Mouse (Mus musculus): ENCODE data around the gene Dop1a. TPM values are rescaled to one million over a fixed set of nuclear protein-coding genes. Genes with fewer than 3 reads are reported as not detected.

Dop1a gene
- polyA plus RNA-seq, 1 experiment from 2014 or later, result 9.9 TPM

DNA sequence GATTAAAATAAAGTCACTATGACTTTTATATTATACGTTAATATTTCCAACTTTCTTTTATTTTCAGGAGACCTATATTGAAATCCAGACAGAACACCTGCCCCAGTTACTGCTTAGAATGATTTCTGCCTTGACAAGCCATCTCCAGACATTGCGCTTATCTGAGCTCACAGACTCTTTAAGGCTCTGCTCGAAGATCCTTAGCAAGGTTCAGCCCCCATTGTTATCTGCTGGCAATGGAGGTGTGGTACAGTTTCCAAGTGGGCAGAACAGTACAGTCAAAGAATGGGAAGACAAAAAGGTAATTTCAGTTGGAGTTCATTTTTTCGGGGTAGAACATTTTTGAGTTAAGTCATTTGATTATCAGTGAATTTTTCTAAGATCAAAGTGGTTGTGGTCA is 40.5 kb downstream of the Dop1a start:
- Histone ChIP-seq H3K9me3 (replicated peaks) (no peaks in the 10 kb centered on the region), H3K27ac (no peak overlapping the region), H3K36me3 (peaks cover 7% of the 10 kb centered on the region), H3K9ac (no peak overlapping the region), H3K27me3 (no peaks in the 10 kb centered on the region), H3K4me2 (no peak overlapping the region), H3K4me1 (replicated peaks) (no peaks in the 10 kb centered on the region), H3K4me3 (no peak overlapping the region)
- ATAC-seq (replicated peaks; ENCODE audit: insufficient number of reproducible peaks, insufficient read depth, low FRiP score, low read depth), result no peak
- 80% methylated on average over 4 of the region's 4 CpGs for WGBS

DNA sequence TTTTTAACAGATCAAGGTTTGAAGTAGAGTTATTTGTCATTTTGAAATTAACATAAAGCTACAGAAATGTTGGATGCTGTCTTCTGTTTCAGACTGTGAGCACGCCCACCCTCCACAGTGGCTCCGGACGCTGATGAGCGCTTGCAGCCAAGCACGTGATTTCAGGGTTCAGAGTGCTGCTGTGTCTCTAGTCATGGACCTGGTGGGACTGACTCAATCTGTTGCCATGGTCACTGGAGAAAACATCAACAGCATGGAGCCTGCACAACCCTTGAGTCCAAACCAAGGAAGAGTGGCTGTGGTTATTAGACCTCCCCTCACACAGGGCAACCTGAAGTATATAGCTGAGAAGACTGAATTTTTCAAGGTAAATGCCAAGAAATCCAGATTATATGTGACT is 46.8 kb downstream of the Dop1a start:
- 72% methylated on average over 5 of the region's 5 CpGs for WGBS
- H3K4me2 ChIP-seq, result no peak overlapping the region

DNA sequence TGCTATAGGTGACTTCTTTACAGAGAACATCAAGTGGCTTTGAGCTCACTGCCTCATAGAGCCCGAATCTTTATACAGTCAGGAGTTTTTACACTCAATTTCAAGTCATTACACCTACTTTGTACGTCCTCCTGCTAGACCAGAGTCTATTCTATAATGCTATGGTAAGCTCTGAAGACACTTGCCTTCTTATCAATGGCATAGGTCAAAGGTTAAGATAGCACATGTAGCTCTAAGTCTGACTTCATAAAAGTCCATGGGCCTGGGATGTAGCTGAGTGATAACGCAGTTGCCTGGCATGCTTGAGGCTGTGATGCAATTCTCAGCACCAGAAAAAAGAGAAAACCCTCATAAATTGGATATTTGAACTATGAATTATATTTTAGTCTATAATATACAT is 47.4 kb downstream of the Dop1a start:
- no peak for ATAC-seq (replicated peaks; ENCODE audit: insufficient number of reproducible peaks, insufficient read depth, low FRiP score, low read depth)
- H3K4me1 ChIP-seq (replicated peaks), result no peaks in the 10 kb centered on the region
- H3K9ac ChIP-seq, result no peak overlapping the region
- H3K27ac ChIP-seq, result no peak overlapping the region
- 63% methylated on average over 3 of the region's 3 CpGs for WGBS
- H3K27me3 ChIP-seq, result no peaks in the 10 kb centered on the region
- H3K4me2 ChIP-seq, result no peak overlapping the region
- H3K4me3 ChIP-seq, result no peak overlapping the region
- no peaks in the 10 kb centered on the region for H3K9me3 ChIP-seq (replicated peaks)
- peaks cover 32% of the 10 kb centered on the region for H3K36me3 ChIP-seq

More for the DNA sequence above, 46.8 kb downstream of the Dop1a start:
- no peak for ATAC-seq (replicated peaks; ENCODE audit: insufficient number of reproducible peaks, insufficient read depth, low FRiP score, low read depth)
- H3K4me3 ChIP-seq, result no peak overlapping the region
- H3K36me3 ChIP-seq, result peaks cover 32% of the 10 kb centered on the region
- no peaks in the 10 kb centered on the region for H3K4me1 ChIP-seq (replicated peaks)
- no peaks in the 10 kb centered on the region for H3K27me3 ChIP-seq
- no peaks in the 10 kb centered on the region for H3K9me3 ChIP-seq (replicated peaks)
- no peak overlapping the region for H3K27ac ChIP-seq
- no peak overlapping the region for H3K9ac ChIP-seq

DNA sequence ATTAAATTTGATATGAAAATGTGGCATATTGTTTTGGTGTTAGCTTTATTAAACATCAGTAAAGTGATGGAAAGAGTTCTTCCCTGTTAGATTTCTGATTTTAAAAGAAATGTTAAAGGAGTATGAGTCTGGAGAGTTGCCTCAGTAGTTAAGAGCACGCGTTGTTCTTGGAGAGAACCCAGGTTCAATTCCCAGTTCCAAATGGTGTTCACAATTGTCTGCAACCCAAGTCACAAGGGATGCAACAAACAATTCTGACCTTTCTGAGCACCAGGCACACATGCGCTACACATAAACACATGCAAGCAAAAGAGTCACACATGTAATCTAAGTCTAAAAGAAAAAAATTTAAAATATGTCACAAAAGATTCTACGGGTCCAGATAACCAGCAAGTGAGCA is 47.8 kb downstream of the Dop1a start:
- Histone ChIP-seq H3K36me3 (peaks cover 33% of the 10 kb centered on the region), H3K9me3 (replicated peaks) (no peaks in the 10 kb centered on the region)
- 91% methylated on average over 4 of the region's 4 CpGs for WGBS

DNA sequence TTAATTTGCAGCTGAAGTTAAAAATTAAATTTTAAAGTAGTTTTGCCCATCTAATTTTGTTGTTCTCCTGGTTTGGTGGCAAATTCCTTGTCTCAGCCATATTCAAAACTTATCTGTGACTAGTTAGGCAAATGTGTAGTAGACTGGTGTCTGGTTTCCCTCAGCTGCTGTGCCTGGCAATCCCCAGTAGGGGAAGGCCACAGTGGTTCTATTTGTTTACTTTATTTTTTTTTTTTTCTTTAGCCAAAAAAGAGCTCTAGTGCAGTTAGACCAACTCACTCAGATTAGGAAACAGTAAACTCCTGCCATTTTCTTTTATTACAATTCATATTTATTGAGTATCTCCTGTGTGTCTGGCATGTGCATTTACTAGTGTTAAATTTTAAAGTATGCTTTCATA is 55.4 kb downstream of the Dop1a start:
- Histone ChIP-seq H3K9ac (no peak overlapping the region), H3K4me2 (no peak overlapping the region), H3K27ac (no peak overlapping the region), H3K9me3 (replicated peaks) (no peaks in the 10 kb centered on the region), H3K27me3 (no peaks in the 10 kb centered on the region), H3K4me3 (no peak overlapping the region), H3K4me1 (replicated peaks) (0 out of 2 replicates have a peak, but pooled peaks cover 3% of the 10 kb centered on the region), H3K36me3 (peaks cover 20% of the 10 kb centered on the region)
- no peak for ATAC-seq (replicated peaks; ENCODE audit: insufficient number of reproducible peaks, insufficient read depth, low FRiP score, low read depth)

More for the DNA sequence above, 47.8 kb downstream of the Dop1a start:
- Histone ChIP-seq H3K27ac (no peak overlapping the region), H3K27me3 (no peaks in the 10 kb centered on the region), H3K4me1 (replicated peaks) (no peaks in the 10 kb centered on the region), H3K4me2 (no peak overlapping the region), H3K9ac (no peak overlapping the region), H3K4me3 (no peak overlapping the region)
- ATAC-seq (replicated peaks; ENCODE audit: insufficient number of reproducible peaks, insufficient read depth, low FRiP score, low read depth), result no peak

DNA sequence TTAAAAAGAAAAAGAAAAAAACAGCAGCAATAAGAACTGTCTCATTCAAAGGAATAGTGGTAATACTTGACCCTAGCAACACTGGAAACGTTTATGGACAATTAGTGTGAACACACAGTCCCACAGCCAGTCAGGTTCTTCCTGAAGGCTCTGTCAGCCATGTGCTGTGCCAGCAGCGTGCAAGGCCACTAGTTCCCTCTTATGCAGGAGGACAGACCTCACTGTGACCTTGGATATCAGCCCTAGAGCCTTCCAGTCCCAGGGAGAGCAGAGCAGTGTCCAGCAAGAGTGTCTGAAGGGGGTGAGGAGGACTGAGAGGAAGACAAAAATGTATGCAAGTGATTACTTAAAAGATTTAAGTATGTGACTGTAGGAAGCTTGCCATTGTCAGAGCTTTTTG is 58.6 kb downstream of the Dop1a start:
- Histone ChIP-seq H3K27ac (no peak overlapping the region), H3K9me3 (replicated peaks) (no peaks in the 10 kb centered on the region), H3K36me3 (peaks cover 9% of the 10 kb centered on the region), H3K9ac (no peak overlapping the region), H3K27me3 (no peaks in the 10 kb centered on the region), H3K4me2 (no peak overlapping the region), H3K4me1 (replicated peaks) (0 out of 2 replicates have a peak, but pooled peaks cover 3% of the 10 kb centered on the region), H3K4me3 (no peak overlapping the region)
- 34% methylated on average over 2 of the region's 2 CpGs for WGBS
- no peak for ATAC-seq (replicated peaks; ENCODE audit: insufficient number of reproducible peaks, insufficient read depth, low FRiP score, low read depth)

DNA sequence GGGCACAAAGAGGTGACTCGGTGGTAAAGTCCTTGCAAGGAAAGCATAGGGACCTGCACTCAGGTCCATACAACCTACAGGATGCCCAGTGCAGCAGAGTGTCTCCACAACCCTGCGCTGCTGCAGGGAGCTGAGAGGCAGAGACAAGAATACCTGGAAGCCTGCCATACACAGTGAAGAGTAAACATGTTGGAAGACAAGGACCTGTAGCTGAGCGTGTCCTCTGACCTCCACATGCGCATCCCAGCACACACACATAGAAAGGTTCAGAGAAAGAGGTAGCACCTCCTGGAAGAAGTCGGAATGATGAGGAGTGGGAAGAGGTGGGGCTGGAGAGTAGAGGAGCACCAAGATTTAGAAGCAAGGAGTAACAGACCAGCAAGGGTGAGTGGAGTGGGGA is 67.1 kb downstream of the Dop1a start:
- H3K9ac ChIP-seq, result no peak overlapping the region
- H3K36me3 ChIP-seq, result peaks cover 16% of the 10 kb centered on the region; the same call in 1 of the 2 replicates
- no peak for ATAC-seq (replicated peaks; ENCODE audit: insufficient number of reproducible peaks, insufficient read depth, low FRiP score, low read depth)
- no peaks in the 10 kb centered on the region for H3K4me1 ChIP-seq (replicated peaks)
- H3K4me3 ChIP-seq, result no peak overlapping the region
- H3K27ac ChIP-seq, result no peak overlapping the region
- no peak overlapping the region for H3K4me2 ChIP-seq
- no peaks in the 10 kb centered on the region for H3K9me3 ChIP-seq (replicated peaks)
- WGBS, result 79% methylated on average over 5 of the region's 5 CpGs
- H3K27me3 ChIP-seq, result no peaks in the 10 kb centered on the region

DNA sequence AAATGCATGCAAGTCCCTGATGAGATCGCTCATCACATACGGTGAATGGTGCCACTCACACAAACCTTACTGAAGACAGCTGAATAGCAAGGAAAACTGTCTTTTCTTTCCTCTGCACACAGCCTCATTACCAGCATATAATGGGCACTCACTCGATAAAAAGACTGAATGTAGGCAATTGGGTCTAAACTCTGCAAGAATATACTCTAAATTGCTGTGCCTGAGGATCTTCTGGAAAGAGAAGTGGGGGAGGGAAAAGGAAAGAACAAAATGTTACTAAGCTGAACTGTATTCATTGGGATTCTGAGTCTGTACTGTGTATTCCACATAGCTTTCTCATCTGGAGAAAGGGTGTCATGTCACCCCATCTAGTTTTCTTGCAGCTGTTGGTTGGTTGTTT is 76.5 kb downstream of the Dop1a start:
- no peaks in the 10 kb centered on the region for H3K4me1 ChIP-seq (replicated peaks)
- no peak overlapping the region for H3K9ac ChIP-seq
- no peaks in the 10 kb centered on the region for H3K27me3 ChIP-seq
- peaks cover 32% of the 10 kb centered on the region for H3K36me3 ChIP-seq
- no peak overlapping the region for H3K27ac ChIP-seq
- H3K9me3 ChIP-seq (replicated peaks), result no peaks in the 10 kb centered on the region
- no peak overlapping the region for H3K4me3 ChIP-seq
- WGBS, result 95% methylated on average over 3 of the region's 3 CpGs
- no peak for ATAC-seq (replicated peaks; ENCODE audit: insufficient number of reproducible peaks, insufficient read depth, low FRiP score, low read depth)
- no peak overlapping the region for H3K4me2 ChIP-seq

DNA sequence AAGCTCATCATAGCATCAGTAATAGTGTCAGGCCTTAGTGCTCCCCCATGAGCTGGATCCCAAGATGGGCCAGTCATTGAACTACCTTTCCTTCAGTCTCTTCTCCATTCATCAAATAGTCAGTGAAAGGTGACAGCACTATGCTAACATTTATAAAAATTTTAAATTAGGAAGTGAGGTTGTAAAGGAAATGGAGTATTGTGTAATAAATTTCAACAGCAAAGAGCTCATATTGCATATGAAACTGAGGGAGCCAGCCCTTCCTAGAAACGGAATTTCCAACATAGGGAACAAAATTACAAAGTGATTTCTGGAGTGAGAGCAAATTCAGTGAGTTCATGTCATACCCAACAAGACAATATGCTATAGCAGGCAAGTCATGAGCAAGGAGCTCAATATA is 77.6 kb downstream of the Dop1a start:
- Histone ChIP-seq H3K4me3 (no peak overlapping the region), H3K27ac (no peak overlapping the region), H3K4me1 (replicated peaks) (no peaks in the 10 kb centered on the region), H3K36me3 (peaks cover 39% of the 10 kb centered on the region), H3K9me3 (replicated peaks) (no peaks in the 10 kb centered on the region), H3K27me3 (no peaks in the 10 kb centered on the region), H3K9ac (no peak overlapping the region), H3K4me2 (no peak overlapping the region)
- ATAC-seq (replicated peaks; ENCODE audit: insufficient number of reproducible peaks, insufficient read depth, low FRiP score, low read depth), result no peak
- 50% methylated on average over 1 of the region's 1 CpGs for WGBS

DNA sequence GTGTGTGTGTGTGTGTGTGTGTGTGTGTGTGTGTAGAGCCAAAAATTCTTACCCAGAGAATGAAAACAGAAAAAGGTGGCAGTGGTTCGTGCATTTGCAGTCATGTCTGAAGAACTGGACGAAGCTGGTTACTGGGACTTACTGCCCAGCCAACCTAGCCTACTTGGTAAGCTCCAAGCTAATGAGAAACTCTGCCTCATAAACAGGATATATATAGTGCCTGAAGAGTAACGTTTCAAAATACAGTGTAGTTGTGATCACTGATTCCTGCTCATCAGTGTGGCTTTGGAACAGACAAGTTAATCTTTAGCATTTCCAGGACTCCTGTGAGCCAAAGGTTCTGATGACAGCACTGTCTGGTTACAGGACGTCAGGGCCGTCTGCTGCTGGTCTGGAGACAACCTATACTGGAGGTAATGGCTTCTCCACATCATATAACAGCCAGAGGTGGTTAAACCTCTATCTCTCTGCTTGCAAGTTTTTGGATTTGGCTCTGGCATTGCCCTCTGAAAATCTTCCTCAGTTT is 82.7 kb downstream of the Dop1a start:
- Histone ChIP-seq H3K4me2 (no peak overlapping the region), H3K9me3 (replicated peaks) (no peaks in the 10 kb centered on the region), H3K27me3 (no peaks in the 10 kb centered on the region), H3K4me1 (replicated peaks) (no peaks in the 10 kb centered on the region), H3K36me3 (peaks cover 53% of the 10 kb centered on the region), H3K4me3 (no peak overlapping the region), H3K9ac (no peak overlapping the region), H3K27ac (no peak overlapping the region)
- no peak for ATAC-seq (replicated peaks; ENCODE audit: insufficient number of reproducible peaks, insufficient read depth, low FRiP score, low read depth)
- WGBS, result 82% methylated on average over 5 of the region's 5 CpGs

DNA sequence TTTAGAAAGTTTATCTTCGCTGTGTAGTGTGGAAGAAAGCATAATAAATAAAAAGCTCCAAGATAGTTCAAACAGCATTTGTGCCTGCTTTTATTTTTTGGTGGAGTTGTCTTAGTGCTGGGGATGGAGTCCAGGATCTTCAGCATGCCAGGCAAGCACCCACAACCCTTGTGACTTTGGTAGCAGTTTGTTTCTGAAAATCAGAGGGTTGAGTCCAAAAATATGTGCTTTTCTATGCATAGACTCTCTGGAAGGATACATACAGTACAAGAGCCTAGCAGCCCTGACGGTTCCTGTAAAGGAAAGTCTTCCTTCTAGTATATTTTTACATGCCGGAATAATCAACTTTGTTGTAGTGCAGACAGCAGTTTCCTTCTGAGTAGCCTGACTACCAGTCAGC is 83.8 kb downstream of the Dop1a start:
- no peaks in the 10 kb centered on the region for H3K27me3 ChIP-seq
- no peak overlapping the region for H3K4me3 ChIP-seq
- ATAC-seq (replicated peaks; ENCODE audit: insufficient number of reproducible peaks, insufficient read depth, low FRiP score, low read depth), result no peak
- no peak overlapping the region for H3K27ac ChIP-seq
- H3K4me1 ChIP-seq (replicated peaks), result no peaks in the 10 kb centered on the region
- H3K9ac ChIP-seq, result no peak overlapping the region
- peaks cover 56% of the 10 kb centered on the region for H3K36me3 ChIP-seq
- H3K4me2 ChIP-seq, result no peak overlapping the region
- H3K9me3 ChIP-seq (replicated peaks), result no peaks in the 10 kb centered on the region
- WGBS, result 85% methylated on average over 3 of the region's 3 CpGs

DNA sequence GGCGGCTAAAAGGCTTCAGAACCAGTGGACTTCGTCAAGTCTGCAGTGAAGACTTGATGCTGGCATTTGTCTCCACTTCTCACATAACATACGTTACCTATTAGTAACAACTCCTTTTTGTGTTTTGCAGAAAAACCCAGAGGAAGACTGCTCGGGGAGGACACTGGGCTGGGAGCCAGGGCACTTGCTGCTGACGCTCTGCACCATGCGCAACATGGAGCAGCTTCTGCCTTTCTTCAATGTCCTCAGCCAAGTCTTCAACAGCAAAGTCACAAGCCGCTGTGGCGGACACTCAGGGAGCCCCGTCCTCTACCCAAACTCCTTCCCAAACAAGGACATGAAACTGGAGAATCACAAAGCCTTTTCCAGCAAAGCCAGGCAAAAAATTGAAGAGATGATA is 86.9 kb downstream of the Dop1a start:
- WGBS, result 80% methylated on average over 9 of the region's 9 CpGs
- Histone ChIP-seq H3K9me3 (replicated peaks) (no peaks in the 10 kb centered on the region), H3K4me1 (replicated peaks) (no peaks in the 10 kb centered on the region), H3K4me3 (no peak overlapping the region), H3K36me3 (peaks cover 69% of the 10 kb centered on the region), H3K27ac (no peak overlapping the region), H3K27me3 (no peaks in the 10 kb centered on the region), H3K4me2 (no peak overlapping the region), H3K9ac (no peak overlapping the region)
- no peak for ATAC-seq (replicated peaks; ENCODE audit: insufficient number of reproducible peaks, insufficient read depth, low FRiP score, low read depth)
